Mouse (Mus musculus) T-helper 17 cell (primary cell): Measurements from ENCODE around the gene Cdsn.

Experiments used
- in situ Hi-C, 2 experiments: fragments of 300-600 bp; cut with MboI, MseI; formaldehyde crosslinking; loops; 1 replicate in 1 of 2; 2 replicates in 1 of 2; pipeline ENCODE4 v1.15.1; 2025; ENCODE audit warnings: high pct_unique_total_duplicates in 2 of 2

Cdsn gene

DNA sequence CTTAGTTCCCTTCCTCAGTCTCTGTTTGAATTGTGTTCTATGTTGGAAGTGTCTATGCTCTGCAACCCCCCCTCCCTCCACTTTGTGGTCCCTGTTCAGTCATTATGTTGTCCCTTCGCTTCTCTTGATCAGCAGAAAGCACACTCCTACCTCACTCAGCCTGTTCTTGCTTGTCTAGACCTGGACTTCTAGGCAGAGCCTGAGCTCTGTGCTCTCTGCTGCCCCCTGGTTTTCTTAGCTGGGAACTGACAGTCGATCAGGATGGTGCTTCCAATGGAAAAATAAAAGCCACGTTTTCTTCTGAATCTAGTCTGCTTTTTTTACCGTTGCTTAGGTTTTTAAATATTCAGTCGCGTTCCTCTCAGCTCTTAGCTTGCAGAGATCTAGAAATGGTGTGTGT is 17.6 kb upstream of the Cdsn start:
- in situ Hi-C loops: no loop called here

DNA sequence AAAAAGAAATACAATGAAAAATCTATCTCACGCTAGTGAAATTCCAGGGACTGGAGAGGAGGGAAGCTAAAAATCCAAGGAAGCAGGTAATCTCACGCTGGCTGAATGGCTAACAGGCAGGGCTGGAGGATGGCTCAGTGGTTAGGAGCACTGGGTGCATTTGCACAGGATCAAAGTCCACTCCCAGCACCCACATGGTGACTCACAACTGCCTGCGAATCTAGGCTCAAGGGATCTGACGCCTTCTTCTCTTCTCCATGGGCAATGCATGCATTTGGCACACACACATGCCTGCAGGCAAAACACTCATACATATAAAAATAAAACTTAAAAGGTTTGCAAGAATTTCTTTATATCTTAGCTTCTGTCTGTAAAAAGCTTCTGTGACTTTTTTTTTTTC is 14.5 kb upstream of the Cdsn start:
- in situ Hi-C loops: loop anchor here in 1 of 2 experiments (5.0 kb wide), 1 partner anchor 65 kb away; the partner anchor contains the start of gene H2-Q10

DNA sequence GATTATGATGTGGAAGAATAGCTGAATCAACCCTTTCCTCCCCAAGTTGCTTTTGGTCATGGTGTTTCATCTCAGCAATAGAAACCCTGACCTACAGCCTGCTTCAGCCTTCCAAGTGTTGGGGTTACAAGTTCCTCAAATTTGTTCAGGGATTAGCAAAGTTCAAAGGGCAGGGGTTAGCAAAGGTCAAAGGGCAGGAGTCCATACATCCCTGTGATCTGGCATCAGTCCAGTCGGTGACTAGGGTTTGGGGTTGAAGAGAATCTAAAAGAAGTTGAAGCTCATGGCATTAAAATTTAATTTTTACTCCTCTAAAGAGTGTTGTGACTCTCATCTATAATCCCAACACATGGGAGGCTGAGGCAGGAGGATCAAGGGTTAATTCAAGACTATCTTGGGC is 13.5 kb upstream of the Cdsn start:
- in situ Hi-C loops: loop anchor here in 1 of 2 experiments (5.0 kb wide), 1 partner anchor 66 kb away; the partner anchor contains the start of gene H2-Q10

DNA sequence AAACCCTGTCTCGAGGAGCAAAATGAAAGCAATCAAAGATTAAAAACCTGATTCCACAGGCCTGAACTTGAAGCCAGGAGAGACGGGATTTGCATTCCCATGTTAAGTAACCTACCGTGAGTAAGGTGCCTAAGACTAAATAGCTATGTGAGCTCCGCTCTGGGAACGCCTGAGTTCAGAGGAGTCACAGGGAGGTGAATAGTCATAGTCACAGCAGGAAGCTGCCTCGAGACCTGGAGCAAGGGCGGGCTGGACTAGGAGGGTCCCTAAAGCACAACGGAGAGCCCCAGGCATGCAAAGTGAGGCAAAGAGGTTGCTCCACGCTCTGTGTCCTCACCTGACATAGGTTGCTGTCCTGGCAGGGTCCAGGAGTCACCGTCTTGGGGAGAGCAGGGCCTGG is 12.4 kb upstream of the Cdsn start:
- in situ Hi-C loops: loop anchor here in 1 of 2 experiments (5.0 kb wide), 1 partner anchor 67 kb away; the partner anchor contains the start of gene H2-Q10

DNA sequence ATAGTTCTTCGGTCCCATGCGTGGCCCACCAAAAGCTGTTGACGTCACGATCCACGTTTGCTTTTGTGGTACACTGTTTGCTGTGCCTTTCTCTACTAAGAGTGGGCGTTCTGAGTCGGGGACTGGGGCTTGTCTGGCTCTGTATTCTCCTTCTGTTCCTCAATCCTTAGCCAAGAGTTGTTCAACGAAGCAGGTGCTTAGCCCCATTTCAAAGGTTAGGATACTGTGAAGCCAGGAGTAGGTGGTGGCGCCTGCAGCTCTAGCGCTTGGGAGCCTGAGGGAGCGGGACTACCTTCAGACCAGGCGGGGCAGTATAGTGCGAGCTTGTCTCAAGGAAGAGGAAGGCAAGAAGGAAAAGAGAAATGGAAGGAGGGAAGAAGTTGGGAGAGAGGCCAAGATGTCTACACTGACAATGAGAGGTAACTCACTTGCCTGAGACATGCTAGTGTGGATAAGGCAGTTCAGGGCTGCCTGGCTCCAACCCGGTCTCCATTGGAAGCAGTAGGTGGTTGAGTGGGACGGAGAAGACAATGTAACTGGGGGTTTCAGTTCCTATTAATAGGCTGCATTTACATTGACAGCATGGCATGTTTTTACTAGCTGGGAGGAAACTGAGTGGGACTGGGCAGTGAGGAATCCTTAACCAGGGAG is 9.0 kb upstream of the Cdsn start:
- in situ Hi-C loops: no loop called here

DNA sequence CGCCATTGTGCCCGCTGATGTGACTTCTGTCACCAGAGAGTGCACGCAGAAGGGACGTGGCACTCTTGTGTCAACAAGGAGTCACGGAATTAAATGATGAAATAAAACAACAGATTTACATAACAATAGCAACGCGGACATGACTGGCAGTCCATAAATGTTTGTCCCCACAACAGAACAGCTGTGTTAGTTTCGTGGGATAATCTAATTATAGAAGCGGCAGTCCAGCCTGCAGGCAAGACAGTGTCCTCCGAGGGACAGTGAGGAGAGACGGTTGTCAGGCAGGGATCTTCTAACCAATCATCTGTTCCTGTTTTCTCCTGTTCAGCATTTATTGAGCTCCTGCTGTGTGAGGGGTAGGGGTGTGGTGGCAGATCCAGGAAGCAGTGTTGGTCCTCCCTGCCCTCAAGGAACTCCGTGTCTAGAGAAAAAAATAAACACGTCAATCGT is 8.5 kb upstream of the Cdsn start:
- in situ Hi-C loops: no loop called here

DNA sequence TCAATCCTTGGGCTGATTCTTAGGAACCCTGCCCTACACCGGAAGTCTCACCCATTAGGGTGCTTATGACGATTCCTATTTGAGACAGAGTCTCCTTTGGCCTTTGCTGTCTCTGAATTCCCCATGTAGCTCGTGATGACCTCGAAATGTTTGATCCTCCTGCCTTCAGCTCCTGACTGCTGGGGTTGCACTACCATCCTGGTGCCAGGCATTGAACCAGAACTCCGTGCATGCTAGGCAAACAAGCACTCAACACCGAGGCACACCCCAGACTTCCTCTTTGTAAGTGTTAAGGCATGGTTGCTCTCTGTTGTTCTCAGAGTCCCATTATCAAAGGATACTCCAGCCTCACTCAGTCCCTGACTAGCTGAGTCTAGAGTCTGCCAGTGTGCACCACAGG is 7.9 kb upstream of the Cdsn start:
- in situ Hi-C loops: no loop called here

DNA sequence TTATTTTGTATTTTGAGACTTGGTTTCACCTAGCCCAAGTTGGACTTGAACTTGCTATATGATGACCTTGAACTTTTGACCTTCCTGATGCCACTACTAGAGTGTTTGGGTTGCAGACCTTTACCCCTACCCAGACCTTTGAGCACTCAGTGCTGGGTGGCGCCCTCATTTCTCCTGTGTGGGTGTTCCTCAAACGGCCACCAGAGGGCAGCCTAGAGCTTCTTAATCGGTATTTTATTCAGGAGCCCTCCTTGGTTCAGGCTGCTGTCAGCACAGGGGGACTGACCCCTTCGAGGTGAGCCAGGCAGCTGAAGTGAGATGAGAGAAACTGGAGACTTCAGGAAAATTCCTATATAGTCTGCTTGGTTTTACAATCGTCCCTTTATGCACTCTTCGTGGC is 7.2 kb upstream of the Cdsn start:
- in situ Hi-C loops: no loop called here

DNA sequence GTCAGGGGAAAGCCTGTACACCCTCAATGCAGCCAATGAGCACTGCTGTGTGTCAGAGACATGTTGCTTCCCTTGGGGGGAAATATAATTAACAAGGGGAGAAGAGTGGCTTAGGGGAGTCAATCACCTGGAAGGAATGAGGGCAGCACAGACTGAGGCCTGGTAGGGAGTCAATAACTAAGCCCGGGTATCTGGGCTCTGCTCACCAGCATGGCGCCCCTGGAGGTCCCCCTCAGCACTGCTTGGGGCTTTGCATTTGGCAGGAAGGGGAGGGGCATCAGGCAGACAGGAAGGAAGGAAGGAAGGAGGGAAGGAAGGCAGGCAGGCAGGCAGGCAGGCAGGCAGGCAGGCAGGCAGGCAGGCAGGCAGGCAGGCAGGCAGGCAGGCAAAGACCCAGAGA is 4.5 kb upstream of the Cdsn start:
- in situ Hi-C loops: no loop called here

DNA sequence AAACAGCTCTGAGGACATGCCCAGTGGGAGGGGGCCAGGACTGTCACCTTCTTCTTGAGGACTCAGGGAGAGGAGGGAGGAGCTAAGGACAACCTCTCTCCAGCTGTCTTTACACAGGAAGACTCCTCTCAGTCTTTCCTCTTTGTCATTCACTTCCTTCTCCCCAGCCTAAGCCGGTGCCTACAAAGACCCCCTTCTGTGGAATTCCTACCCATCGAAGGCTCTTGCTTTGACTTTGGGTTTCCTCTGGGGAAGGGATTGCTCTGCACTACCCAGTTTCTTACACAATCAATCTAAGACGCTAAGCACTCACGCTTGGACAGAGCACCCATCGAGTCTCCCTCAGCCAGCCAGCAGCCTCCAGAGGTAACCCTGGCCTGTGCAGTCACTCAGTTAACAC is 3.3 kb upstream of the Cdsn start:
- in situ Hi-C loops: no loop called here

DNA sequence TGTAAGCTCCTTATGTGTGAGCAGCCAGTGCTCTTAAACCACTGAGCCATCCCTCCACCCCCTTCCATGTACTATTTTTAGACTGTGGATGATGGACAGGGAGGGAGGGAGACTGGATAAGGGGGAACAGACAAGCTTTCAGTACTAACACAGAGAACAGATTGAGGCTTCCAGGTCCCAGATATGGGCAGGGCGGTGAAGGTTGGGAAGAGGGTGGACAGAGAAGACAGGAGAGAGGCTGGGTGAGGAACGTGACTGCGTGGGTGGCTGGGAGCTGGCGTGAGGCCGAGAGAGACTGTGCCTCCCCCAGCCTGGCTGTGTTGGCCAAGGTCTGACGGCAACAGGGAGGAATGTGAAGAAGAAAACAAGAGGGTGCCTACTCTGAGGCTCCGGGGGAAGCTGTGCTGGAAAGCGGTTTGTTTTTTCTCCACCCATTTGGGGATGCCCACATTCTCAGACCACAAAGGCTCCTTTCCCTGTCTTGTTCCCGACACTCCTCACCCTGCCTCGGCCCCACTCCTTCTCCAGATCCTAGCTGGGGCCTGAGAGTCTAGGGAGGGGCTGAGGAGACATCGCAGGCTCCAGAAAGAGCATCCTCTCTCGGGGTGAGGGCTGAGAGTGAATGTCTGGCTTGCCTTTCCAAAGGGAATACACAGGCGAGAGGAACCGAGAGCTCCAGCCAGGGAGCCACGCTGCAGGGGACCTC is 2.3 kb upstream of the Cdsn start:
- in situ Hi-C loops: loop anchor here in 1 of 2 experiments (5.0 kb wide), 1 partner anchor 63 kb away; no protein-coding TSS in a partner anchor

DNA sequence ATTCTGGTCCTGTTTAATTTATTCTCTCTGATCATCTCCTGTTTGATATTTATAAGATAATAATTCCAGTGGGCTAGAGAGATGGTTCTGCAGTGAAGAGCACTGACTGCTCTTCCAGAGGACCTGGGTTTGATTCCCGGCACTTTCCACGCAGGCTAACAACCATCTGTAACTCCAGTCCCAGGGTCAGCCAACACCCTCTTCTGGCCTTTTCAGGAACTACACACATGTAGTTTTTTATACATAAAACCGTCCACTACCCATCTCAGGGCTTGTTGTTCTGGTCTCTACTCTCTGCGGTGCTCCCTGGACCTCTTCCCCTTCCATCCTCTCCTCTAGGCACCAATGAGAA is 1.8 kb upstream of the Cdsn start:
- in situ Hi-C loops: loop anchor here in 1 of 2 experiments (5.0 kb wide), 1 partner anchor 62 kb away; no protein-coding TSS in a partner anchor

DNA sequence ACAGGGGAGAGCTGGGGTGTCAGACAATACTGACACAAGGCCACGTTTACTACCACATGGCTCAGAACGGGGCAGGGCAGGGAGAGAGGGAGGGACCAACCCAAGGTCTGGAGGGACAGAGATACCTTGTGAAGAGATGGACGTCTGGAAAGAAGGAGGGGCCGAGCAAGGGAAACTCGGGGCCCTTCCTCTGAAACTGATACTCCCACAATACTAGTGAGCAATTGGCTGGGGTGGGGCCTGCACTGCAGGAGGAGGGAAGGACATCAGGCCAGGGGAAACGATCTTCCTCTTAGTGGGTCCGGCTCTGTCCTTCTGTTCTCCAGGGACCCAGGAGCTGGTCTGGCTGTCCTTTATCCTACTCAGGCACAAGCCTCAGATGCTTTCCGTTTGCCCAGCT is 1.1 kb upstream of the Cdsn start:
- in situ Hi-C loops: loop anchor here in 1 of 2 experiments (5.0 kb wide), 1 partner anchor 61 kb away; no protein-coding TSS in a partner anchor

DNA sequence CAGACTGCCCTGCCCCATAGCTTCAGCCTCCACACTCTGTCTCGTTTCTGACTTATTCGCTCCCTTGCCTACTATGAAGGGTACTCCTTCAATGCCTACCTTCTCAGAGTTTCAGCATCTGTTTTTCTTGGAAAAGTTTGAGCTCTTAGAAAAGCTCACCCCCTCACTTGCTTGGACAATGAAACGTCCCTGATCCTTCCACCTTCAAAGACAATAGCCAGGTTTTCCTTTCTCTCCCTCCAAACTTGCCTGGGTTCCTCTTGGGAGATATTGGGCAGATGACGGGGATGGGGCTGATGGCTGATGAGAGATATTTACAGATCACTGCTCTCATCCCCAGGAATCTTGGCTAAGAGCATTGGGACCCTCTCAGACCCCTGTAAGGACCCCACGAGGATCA is 2.4 kb downstream of the Cdsn start:
- in situ Hi-C loops: loop anchor here in 1 of 2 experiments (5.0 kb wide), 1 partner anchor 58 kb away; no protein-coding TSS in a partner anchor

DNA sequence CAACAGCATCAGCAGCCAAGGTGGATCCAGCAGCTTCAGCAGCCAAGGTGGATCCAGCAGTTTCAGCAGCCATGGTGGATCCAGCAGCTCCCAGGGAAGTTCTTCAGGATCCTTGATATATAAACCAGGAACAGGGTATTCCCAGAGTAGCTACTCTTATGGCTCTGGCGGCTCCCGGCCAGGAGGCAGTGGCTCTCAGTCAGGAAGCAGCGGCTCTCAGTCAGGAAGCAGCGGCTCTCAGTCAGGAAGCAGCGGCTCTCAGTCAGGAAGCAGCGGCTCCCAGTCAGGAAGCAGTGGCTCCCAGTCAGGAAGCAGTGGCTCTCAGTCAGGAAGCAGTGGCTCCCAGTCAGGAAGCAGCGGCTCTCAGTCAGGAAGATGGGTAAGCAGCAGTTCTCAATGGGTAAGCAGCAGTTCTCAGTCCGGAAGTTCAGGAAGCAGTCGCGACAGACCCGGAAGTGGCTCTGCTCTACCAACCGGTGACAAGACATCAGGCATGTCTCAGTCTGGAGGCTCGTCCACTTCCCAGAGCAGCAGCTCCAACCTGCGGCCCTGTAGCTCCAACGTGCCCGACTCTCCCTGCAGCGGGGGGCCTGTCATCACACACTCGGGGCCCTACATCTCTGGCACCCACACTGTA is 3.0 kb downstream of the Cdsn start:
- in situ Hi-C loops: loop anchor here in 1 of 2 experiments (5.0 kb wide), 1 partner anchor 57 kb away; no protein-coding TSS in a partner anchor

DNA sequence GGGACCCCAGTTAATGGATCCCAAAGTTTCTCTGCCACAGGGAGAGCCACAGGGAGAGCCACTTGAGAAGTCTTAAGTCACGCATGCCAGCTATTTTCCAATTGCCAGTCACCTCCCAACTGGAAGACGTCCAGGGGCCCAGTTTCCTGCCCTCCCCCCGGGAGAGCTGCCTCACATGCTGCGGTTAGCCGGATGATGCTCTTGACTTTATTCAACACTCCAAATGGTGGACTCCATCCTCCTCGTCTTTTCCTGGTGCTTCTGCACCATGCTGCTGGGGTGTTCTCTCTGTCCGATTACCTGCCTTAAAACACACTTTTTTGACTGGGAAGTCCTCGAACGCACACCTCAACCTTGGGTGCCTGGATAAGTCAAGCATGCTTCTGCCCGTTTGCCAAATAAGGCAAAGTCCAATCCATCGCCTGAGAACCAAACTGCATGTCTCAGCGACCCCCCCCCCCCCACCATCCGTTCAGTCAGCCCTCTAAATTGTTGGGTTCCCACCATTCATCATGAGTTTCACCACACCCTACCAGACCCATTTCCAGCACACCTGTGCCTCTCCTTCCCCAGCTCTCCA is 4.3 kb downstream of the Cdsn start:
- in situ Hi-C loops: no loop called here

DNA sequence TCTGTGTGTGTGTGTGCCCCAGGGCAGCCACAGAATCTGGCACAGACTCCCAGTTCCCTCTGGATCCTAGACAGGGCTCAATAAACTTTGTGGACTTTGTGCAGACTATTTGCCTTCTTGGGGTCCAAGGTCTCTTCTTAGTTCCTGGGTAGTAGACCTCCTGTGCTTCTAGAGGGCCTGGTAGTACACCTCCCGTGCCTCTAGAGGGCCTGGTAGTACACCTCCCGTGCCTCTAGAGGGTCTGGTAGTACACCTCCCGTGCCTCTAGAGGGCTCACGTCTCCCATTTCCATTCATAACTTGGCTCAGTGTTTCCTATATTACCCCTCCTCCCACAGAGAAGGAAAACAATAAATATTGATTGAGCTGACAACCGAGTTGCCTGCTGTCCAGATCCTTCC is 4.9 kb downstream of the Cdsn start:
- in situ Hi-C loops: no loop called here

DNA sequence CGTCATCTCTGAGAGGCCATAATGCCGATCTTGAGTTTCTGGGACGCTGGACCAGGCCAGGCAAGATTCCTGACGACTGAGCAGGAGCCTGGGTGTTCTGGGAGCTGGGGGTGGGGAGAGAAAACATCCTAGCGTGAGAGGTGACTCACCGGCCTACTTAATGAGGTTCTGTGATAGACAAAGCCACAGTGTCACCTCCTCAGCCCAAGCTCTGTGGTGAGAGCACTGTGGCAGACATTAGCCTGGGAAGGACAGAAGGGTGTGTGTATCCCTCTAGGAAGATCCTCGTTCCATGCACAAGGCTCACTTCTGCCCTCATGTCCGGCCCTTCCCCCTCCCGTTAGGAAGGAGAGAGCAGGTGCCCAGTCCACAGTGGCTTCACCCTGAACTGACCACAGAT is 5.4 kb downstream of the Cdsn start:
- in situ Hi-C loops: no loop called here

DNA sequence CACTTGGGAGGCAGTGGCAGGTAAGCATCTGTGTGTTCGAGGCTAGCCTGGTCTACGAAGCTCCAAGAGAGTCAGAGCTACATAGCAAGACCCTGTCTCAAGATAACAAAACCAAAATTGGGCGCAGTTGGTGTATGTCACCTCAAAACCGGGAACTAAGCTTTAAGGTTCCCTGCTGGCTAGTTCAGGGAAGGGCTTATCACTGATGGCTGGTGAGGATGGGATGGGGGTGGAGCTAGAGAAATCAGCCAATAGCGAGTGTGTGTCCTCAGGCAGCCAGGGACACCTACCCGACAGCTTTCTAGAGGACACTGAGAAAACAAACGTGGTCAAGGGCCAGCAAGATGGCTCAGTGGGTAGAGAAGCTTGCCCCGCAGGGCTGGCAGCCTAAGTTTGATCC is 6.3 kb downstream of the Cdsn start:
- in situ Hi-C loops: no loop called here

DNA sequence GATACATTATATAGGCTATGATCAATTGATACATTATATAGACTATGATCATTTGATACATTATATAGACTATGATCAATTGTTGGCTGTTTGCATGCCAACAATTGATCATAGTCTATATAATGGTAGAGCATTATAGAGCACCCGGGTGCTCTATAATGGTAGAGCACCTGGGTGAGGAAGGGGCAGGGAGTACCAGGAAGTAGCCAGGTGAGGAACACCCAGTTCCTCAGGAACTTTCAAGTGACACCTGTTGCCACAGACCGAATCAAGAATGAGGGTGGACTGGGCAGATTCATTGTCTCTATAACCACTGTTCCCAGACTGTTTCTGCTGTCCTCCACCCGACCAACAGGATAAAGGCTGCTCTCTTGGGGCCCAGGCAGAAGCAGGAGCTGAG is 15.2 kb downstream of the Cdsn start, which contains the start of gene 2300002M23Rik:
Gene 2300002M23Rik, plus strand, starts transcription at position 301 of the 400 bp plus-strand sequence.
- in situ Hi-C loops: no loop called here

DNA sequence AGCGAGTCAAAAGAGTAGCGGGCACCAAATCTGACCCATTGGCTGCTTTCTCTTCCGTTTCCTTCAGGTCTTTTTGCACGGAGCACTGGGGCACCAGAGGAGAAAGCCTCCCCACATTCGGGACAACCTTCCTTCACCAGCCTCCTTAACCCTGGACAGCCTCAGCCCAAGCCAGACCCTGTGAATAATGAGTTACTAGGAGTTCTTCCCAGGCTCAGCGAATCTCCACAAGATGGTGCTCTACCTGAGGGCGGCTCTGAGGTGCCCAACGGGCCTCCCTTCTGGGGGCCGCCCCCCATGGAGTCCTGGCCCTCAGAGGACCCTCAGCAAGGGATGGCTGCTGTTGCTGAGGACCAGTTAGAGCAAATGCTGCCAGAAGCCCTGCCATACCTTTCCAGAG is 15.8 kb downstream of the Cdsn start:
- in situ Hi-C loops: no loop called here
